Mouse (Mus musculus) kidney, embryonic 14.5 days (tissue): Measurements from ENCODE around the gene Hs6st2. TPM values are rescaled to one million over a fixed set of nuclear protein-coding genes. Genes with fewer than 3 reads are reported as not detected.

Source experiments
- ATAC-seq: fragments of 200-750 bp; cut with Nextera tagmentation; 2 replicates; pipeline ENCODE4 v1.8.0; 2017; ENCODE audit warnings: moderate number of reproducible peaks, mild to moderate bottlenecking, moderate TSS enrichment, moderate library complexity; ENCODE audit not compliant: low FRiP score, low TSS enrichment
- H3K27ac ChIP-seq: fragments of 300-500 bp; sonication (generic); 2 replicates; pipeline ENCODE4 v1.5.1; 2014; ENCODE audit warnings: low read depth, mild to moderate bottlenecking, low read length, moderate library complexity, mixed read lengths
- H3K27me3 ChIP-seq: fragments of 300-500 bp; sonication (generic); 2 replicates; pipeline ENCODE4 v1.6.1; 2014; ENCODE audit warnings: mild to moderate bottlenecking, low read length; ENCODE audit not compliant: control insufficient read depth, insufficient read depth
- H3K36me3 ChIP-seq: fragments of 300-500 bp; sonication (generic); 2 replicates; pipeline ENCODE4 v1.6.1; 2014; ENCODE audit warnings: low read length, mixed read lengths; ENCODE audit not compliant: control insufficient read depth, insufficient read depth
- H3K4me1 ChIP-seq: fragments of 300-500 bp; sonication (generic); 2 replicates; pipeline ENCODE4 v1.6.1; 2014; ENCODE audit warnings: low read length, mixed read lengths; ENCODE audit not compliant: control insufficient read depth, insufficient read depth
- H3K4me2 ChIP-seq: fragments of 300-500 bp; sonication (generic); replicated peaks from 2 replicates; pipeline ENCODE4 v1.6.1; 2014; ENCODE audit warnings: low read depth, mild to moderate bottlenecking, low read length
- H3K4me3 ChIP-seq: fragments of 300-500 bp; sonication (generic); 2 replicates; pipeline ENCODE4 v1.5.1; 2014; ENCODE audit warnings: mild to moderate bottlenecking, low read length
- H3K9ac ChIP-seq: fragments of 300-500 bp; sonication (generic); 2 replicates; pipeline ENCODE4 v1.6.1; 2014; ENCODE audit warnings: low read depth, mild to moderate bottlenecking, low read length, moderate library complexity
- H3K9me3 ChIP-seq: fragments of 300-500 bp; sonication (generic); 2 replicates; pipeline ENCODE4 v1.6.1; 2016; ENCODE audit warnings: low read length; ENCODE audit not compliant: control insufficient read depth
- WGBS: fragments of 180-500 bp; shearing (Covaris S2); extraction: QIAGEN DNeasy Blood & Tissue Kit; methylation state at CpG from one replicate; pipeline ENCODE4 v1.1.7; 2014; 5-methylcytosine and 5-hydroxymethylcytosine counted together
- polyA plus RNA-seq: library from polyadenylated mRNA; unstranded; fragments of >200 nt; fragmentation: Nextera tagmentation; extraction: Ambion mirVana; gene quantifications from 2 replicates; pipeline ENCODE4 v1.2.1, GENCODE M21; 2014

The Hs6st2 gene
- polyA plus RNA-seq: 18.1 and 25.3 TPM in 2 replicates

- Histone ChIP-seq H3K4me1 (no peaks in the 10 kb centered on the region), H3K27me3 (peaks cover 11% of the 10 kb centered on the region; the same call in 1 of the 2 replicates), H3K27ac (peak within 1 kb of the TSS; percentile 30; the same call in 1 of the 2 replicates), H3K4me3 (peak within 1 kb of the TSS; percentile 51), H3K36me3 (no peaks in the 10 kb centered on the region), H3K9me3 (no peaks in the 10 kb centered on the region), H3K4me2 (peak within 1 kb of the TSS; percentile 76), H3K9ac (peak within 1 kb of the TSS; percentile 53; the same call in 1 of the 2 replicates)
- WGBS: 27% methylated on average over 5 of the region's 5 CpGs
- no peak for ATAC-seq
Observed at GRCm38 (mm10) chrX:51681756-51682155, at the start of gene Hs6st2. Hs6st2 (minus strand) TSS chrX:51681856.

- Histone ChIP-seq H3K27me3 (no peaks in the 10 kb centered on the region), H3K9ac (no peak overlapping the region), H3K9me3 (no peaks in the 10 kb centered on the region), H3K36me3 (no peaks in the 10 kb centered on the region), H3K27ac (no peak overlapping the region), H3K4me3 (no peak overlapping the region), H3K4me1 (no peaks in the 10 kb centered on the region), H3K4me2 (no peak overlapping the region)
- WGBS: 69% methylated on average over 8 of the region's 8 CpGs
- ATAC-seq: no peak
Observed at GRCm38 (mm10) chrX:51714086-51714745, 32.6 kb upstream of the Hs6st2 start.

GRCm38 (mm10) chrX:51712996-51713395, 31.3 kb upstream of the Hs6st2 start:
- Histone ChIP-seq H3K4me2 (no peak overlapping the region), H3K4me1 (no peaks in the 10 kb centered on the region), H3K4me3 (no peak overlapping the region), H3K9me3 (no peaks in the 10 kb centered on the region), H3K9ac (no peak overlapping the region), H3K36me3 (no peaks in the 10 kb centered on the region), H3K27ac (no peak overlapping the region), H3K27me3 (no peaks in the 10 kb centered on the region)
- no peak for ATAC-seq
- 74% methylated on average over 1 of the region's 1 CpGs for WGBS

- H3K27ac ChIP-seq: no peak overlapping the region
- no peak overlapping the region for H3K9ac ChIP-seq
- H3K4me3 ChIP-seq: no peak overlapping the region
- H3K36me3 ChIP-seq: no peaks in the 10 kb centered on the region
- no peak overlapping the region for H3K4me2 ChIP-seq
- H3K9me3 ChIP-seq: no peaks in the 10 kb centered on the region
- no peaks in the 10 kb centered on the region for H3K4me1 ChIP-seq
- no peaks in the 10 kb centered on the region for H3K27me3 ChIP-seq
- no peak for ATAC-seq
- 64% methylated on average over 4 of the region's 4 CpGs for WGBS
Observed at GRCm38 (mm10) chrX:51702823-51703222, 21.2 kb upstream of the Hs6st2 start.

- no peaks in the 10 kb centered on the region for H3K4me1 ChIP-seq
- H3K4me2 ChIP-seq: no peak overlapping the region
- no peaks in the 10 kb centered on the region for H3K9me3 ChIP-seq
- H3K4me3 ChIP-seq: no peak overlapping the region
- H3K27me3 ChIP-seq: no peaks in the 10 kb centered on the region
- H3K9ac ChIP-seq: no peak overlapping the region
- H3K36me3 ChIP-seq: no peaks in the 10 kb centered on the region
- no peak overlapping the region for H3K27ac ChIP-seq
- no peak for ATAC-seq
- 58% methylated on average over 4 of the region's 4 CpGs for WGBS
Observed at GRCm38 (mm10) chrX:51699079-51699478, 17.4 kb upstream of the Hs6st2 start.

DNA sequence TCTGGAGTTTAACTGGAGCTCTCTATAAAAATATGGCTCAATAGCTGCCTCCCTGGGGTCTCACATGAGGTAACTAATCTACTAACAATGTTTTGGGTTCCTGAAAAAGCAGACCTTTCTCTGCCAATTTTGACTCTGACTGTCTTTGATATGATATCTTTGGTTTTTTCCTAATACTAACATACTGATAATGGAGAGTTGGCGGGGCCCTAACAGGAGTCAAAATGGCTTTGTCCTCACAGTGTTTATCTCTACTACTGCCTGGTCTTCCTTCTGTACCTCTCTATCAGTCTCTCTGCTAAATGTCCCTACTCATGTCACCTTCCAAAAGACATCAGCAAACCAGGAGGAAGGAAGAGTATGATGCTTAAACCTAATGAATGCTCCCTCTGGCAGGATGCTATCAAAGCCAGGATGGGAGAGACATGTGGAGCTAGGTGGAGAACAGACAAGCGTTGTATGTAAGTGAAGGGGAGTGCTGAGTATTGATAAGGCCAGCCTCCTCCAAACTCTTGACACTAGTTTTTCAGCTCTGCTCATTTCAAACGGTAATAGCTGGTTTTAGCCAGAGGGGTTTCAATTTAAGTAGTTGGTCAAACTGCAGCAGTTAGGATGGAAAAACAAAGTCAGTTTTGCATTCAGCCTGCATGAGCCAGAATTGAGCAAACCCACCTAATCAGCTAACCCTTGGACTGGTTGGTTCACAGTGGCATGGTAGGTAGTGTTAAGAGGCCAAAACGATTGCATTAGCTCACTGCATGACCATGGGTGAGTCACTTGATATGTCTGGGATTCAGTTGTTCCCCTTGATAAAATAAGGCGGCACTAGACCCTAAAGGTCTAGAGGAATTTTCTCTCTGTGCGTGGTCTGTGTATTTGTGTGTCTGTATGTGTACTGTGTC, 4.6 kb upstream of the Hs6st2 start:
- no peaks in the 10 kb centered on the region for H3K36me3 ChIP-seq
- no peak overlapping the region for H3K4me2 ChIP-seq
- no peaks in the 10 kb centered on the region for H3K9me3 ChIP-seq
- H3K4me3 ChIP-seq: no peak overlapping the region
- H3K27ac ChIP-seq: no peak overlapping the region
- no peak overlapping the region for H3K9ac ChIP-seq
- ATAC-seq: no peak
- 0 out of 2 replicates have a peak, but pooled peaks cover 8% of the 10 kb centered on the region for H3K27me3 ChIP-seq
- no peaks in the 10 kb centered on the region for H3K4me1 ChIP-seq
- 74% methylated on average over 6 of the region's 6 CpGs for WGBS

- Histone ChIP-seq H3K4me3 (no peak overlapping the region), H3K4me2 (no peak overlapping the region), H3K27me3 (peaks cover 11% of the 10 kb centered on the region; the same call in 1 of the 2 replicates), H3K9ac (no peak overlapping the region), H3K4me1 (no peaks in the 10 kb centered on the region), H3K27ac (no peak overlapping the region), H3K36me3 (no peaks in the 10 kb centered on the region), H3K9me3 (no peaks in the 10 kb centered on the region)
- ATAC-seq: no peak
- 66% methylated on average over 3 of the region's 3 CpGs for WGBS
Observed at GRCm38 (mm10) chrX:51684336-51685056, 2.8 kb upstream of the Hs6st2 start.

DNA sequence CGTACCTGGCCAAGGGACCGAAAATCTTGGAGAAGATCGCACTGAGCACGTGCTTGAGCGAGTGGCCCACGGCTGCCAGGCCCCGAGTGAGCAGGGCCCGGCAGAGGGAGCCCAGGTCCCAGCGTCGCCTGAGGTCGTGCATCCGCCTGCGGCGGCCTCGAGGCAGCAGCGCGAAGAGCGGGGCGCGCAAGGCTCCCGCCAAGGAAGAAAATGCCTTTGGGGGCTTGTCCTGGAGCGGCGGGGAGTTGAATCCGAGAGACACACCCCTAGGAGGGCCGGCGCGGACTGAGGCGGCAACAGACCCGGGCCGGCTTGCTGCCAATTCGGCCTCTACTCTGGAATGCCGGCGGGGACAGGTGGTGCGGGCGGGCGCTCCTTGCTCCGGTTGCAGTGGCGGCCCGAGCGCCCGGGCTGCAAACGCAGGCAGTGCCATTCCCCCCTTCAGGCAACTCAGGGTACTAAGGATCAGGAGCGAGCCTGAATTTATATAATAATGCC, 437 bp downstream of the Hs6st2 start:
- Histone ChIP-seq H3K36me3 (no peaks in the 10 kb centered on the region), H3K4me2 (peak overlapping the region; percentile 76), H3K27me3 (peaks cover 11% of the 10 kb centered on the region; the same call in 1 of the 2 replicates), H3K9me3 (no peaks in the 10 kb centered on the region), H3K27ac (peak overlapping the region; percentile 30; the same call in 1 of the 2 replicates), H3K4me1 (no peaks in the 10 kb centered on the region), H3K4me3 (peak overlapping the region; percentile 51), H3K9ac (peak overlapping the region; percentile 53; the same call in 1 of the 2 replicates)
- peak; percentile 74 for ATAC-seq
- WGBS: 29% methylated on average over 43 of the region's 43 CpGs
